Mouse (Mus musculus) heart, embryonic 14.5 days (tissue): Measurements from ENCODE around the gene Pfkfb4. TPM values are rescaled to one million over a fixed set of nuclear protein-coding genes. Genes with fewer than 3 reads are reported as not detected.

Source experiments
- microRNA counts: library from miRNA; unstranded; fragments of <30 nt; microRNA quantifications from one replicate; lab custom pipeline; 2016
- microRNA-seq: library from miRNA; unstranded; fragments of <30 nt; microRNA quantifications from one replicate; pipeline ENCODE4, GENCODE M21; 2016
- polyA plus RNA-seq: library from polyadenylated mRNA; unstranded; fragments of >200 nt; fragmentation: Nextera tagmentation; extraction: Ambion mirVana; gene quantifications from 2 replicates; pipeline ENCODE4 v1.2.1, GENCODE M21; 2014

Pfkfb4 gene
- polyA plus RNA-seq, 1 experiment from 2014 or later: 2.9 TPM

MicroRNA genes within 50 kb of the gene (microRNA counts, 519-probe panel; counts per million panel counts)
- 322 counts per million, percentile 70 among the panel's probes with 10 or more counts for microRNA mmu-miR-711 (lab: Ali Mortazavi, UCI)

Small RNAs within 50 kb of the gene (microRNA-seq; reads per million reads assigned to microRNA genes)
- gene Mir711: not detected

Other genes with a start within 250 kb of the Pfkfb4 start
- gene Ip6k2, start 208.0 kb upstream of the Pfkfb4 start, polyA plus RNA-seq: 45.0 and 45.6 TPM in 2 replicates
- 8.5 and 10.5 TPM in 2 replicates for gene Nckipsd, start 183.4 kb upstream of the Pfkfb4 start, polyA plus RNA-seq
- 0.01 and 0.12 TPM in 2 replicates for gene Celsr3, start 165.5 kb upstream of the Pfkfb4 start, polyA plus RNA-seq
- gene Slc26a6, start 138.5 kb upstream of the Pfkfb4 start, polyA plus RNA-seq: 7.6 and 8.7 TPM in 2 replicates
- gene Tmem89, start 77.2 kb upstream of the Pfkfb4 start, polyA plus RNA-seq: not detected in 2 replicates
- gene Uqcrc1, start 55.1 kb upstream of the Pfkfb4 start, polyA plus RNA-seq: 952 and 972 TPM in 2 replicates
- 0.47 and 0.72 TPM in 2 replicates for gene Col7a1, start 38.2 kb upstream of the Pfkfb4 start, polyA plus RNA-seq
- gene Ucn2, start 5.8 kb upstream of the Pfkfb4 start, polyA plus RNA-seq: not detected in 2 replicates
- 51.9 and 54.3 TPM in 2 replicates for gene Shisa5, start 46.8 kb downstream of the Pfkfb4 start, polyA plus RNA-seq
- 8.1 TPM in 2 replicates for gene Trex1, start 68.0 kb downstream of the Pfkfb4 start, polyA plus RNA-seq
- gene Atrip, start 82.3 kb downstream of the Pfkfb4 start, polyA plus RNA-seq: 17.5 and 19.9 TPM in 2 replicates
- 13.9 and 14.0 TPM in 2 replicates for gene Ccdc51, start 90.7 kb downstream of the Pfkfb4 start, polyA plus RNA-seq
- 611 and 670 TPM in 2 replicates for gene Tma7, start 90.8 kb downstream of the Pfkfb4 start, polyA plus RNA-seq
- gene Plxnb1, start 103.6 kb downstream of the Pfkfb4 start, polyA plus RNA-seq: 5.6 and 5.7 TPM in 2 replicates
- not detected in 2 replicates for gene Fbxw21, start 170.3 kb downstream of the Pfkfb4 start, polyA plus RNA-seq
- gene Fbxw13, start 204.2 kb downstream of the Pfkfb4 start, polyA plus RNA-seq: not detected in 2 replicates
- not detected in 2 replicates for gene Fbxw20, start 243.0 kb downstream of the Pfkfb4 start, polyA plus RNA-seq